Mouse (Mus musculus): ENCODE measurements around the gene Adcy6. TPM values are rescaled to one million over a fixed set of nuclear protein-coding genes. Genes with fewer than 3 reads are reported as not detected.
"Not testable (repeated sequence)": the region's sequence is repeated elsewhere in the genome, so short reads cannot be mapped to it uniquely, and the experiment has no call there.

The Adcy6 gene
- total RNA-seq, 1 experiment: 15.3 TPM

DNA sequence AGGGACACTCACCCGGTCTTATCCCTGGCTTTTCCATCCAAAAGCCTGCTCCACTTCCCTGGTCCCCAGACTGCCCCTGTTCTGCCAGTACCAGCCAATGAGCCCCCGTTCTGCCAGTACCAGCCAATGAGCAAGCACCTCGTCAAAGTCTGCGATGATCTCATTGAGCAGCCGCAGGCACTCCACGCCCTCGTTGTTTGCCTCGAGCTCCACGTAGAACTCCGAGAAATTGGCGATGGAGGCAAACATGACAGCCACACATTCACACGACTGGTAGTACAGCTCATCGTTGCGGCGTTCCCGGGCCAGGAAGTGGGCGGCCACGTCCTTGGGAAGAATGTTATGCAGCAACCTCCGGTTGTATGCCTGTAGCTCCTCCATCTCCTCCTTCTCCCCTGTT, 15.7 kb downstream of the Adcy6 start:
- TF ChIP-seq HCFC1 (IDR thresholded peaks at IDR 0.05; ENCODE audit: borderline replicate concordance, insufficient read depth, low read length) (no peak), ZNF384 (IDR thresholded peaks at IDR 0.05; ENCODE audit: low read depth, low read length) (no peak), ZC3H11A (IDR thresholded peaks at IDR 0.05; ENCODE audit: borderline replicate concordance, low read depth, low read length) (no peak), CHD2 (IDR thresholded peaks at IDR 0.05; ENCODE audit: low read depth, low read length) (no peak), MAFK (IDR thresholded peaks at IDR 0.05; ENCODE audit: insufficient read depth, low read depth, low read length) (no peak)
- in situ Hi-C loops (cut with MboI; ENCODE audit: low sequenced_read_pairs in 2 of 2, unreplicated experiment in 2 of 2): no loop called here
- no peaks in the 10 kb centered on the region for H3K9me3 ChIP-seq (ENCODE audit: control insufficient read depth, insufficient read depth, low read depth, low read length)
- H3K9ac ChIP-seq (ENCODE audit: insufficient read depth, low read depth, low read length, poor library complexity, severe bottlenecking): peak overlapping the region; percentile 45; the same call in 1 of the 2 replicates
- peak; percentile 52 for DNase-seq (ENCODE audit: low read depth, low spot score)
- peaks cover 3% of the 10 kb centered on the region; the same call in 1 of the 2 replicates for H3K36me3 ChIP-seq (ENCODE audit: control insufficient read depth, insufficient read depth, low read length, poor library complexity, severe bottlenecking)
- peaks cover 0 to 21% of the 10 kb centered on the region in 2 experiments; a peak in 2 of 4 replicates for H3K4me1 ChIP-seq (ENCODE audit: control insufficient read depth in 2 of 2, insufficient read depth in 2 of 2, low read length in 2 of 2, poor library complexity in 1 of 2)
- H3K27ac ChIP-seq (ENCODE audit: insufficient read depth, low read depth, low read length, poor library complexity, severe bottlenecking): no peak overlapping the region
- peak overlapping the region; percentile 5 to 50; a peak in 2 of 4 replicates for H3K4me3 ChIP-seq (ENCODE audit: insufficient read depth in 1 of 2, low read depth in 1 of 2, low read length in 2 of 2, poor library complexity in 1 of 2, severe bottlenecking in 1 of 2)

DNA sequence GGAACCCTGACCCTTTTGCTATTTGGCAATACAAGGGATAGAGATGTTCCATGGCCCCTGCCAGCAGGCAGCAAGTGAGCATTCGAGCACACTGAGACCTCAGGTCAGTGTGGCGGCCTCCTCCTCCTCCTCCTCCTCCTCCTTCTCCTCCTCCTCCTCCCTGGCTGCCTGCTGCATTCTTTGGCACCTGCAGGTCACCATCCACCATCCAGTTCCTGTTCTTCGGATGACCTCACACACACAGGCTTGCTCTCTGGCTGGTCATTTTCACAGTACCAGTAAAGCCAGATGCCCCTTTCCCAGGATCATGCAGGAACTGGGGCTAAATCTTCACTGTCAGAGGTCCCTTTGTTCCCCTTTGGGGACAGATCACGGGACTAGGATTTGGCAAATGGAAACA, 18.5 kb downstream of the Adcy6 start:
- in situ Hi-C loops (cut with MboI; ENCODE audit: low sequenced_read_pairs in 2 of 2, unreplicated experiment in 2 of 2): no loop called here
- H3K36me3 ChIP-seq (ENCODE audit: control insufficient read depth, insufficient read depth, low read length, poor library complexity, severe bottlenecking): peaks cover 3% of the 10 kb centered on the region; the same call in 1 of the 2 replicates
- H3K4me3 ChIP-seq (ENCODE audit: insufficient read depth in 1 of 2, low read depth in 1 of 2, low read length in 2 of 2, poor library complexity in 1 of 2, severe bottlenecking in 1 of 2): no peak overlapping the region
- DNase-seq (ENCODE audit: low read depth, low spot score): no peak
- H3K9me3 ChIP-seq (ENCODE audit: control insufficient read depth, insufficient read depth, low read depth, low read length): no peaks in the 10 kb centered on the region
- TF ChIP-seq ZNF384 (IDR thresholded peaks at IDR 0.05; ENCODE audit: low read depth, low read length) (no peak), HCFC1 (IDR thresholded peaks at IDR 0.05; ENCODE audit: borderline replicate concordance, insufficient read depth, low read length) (no peak), CHD2 (IDR thresholded peaks at IDR 0.05; ENCODE audit: low read depth, low read length) (no peak), ZC3H11A (IDR thresholded peaks at IDR 0.05; ENCODE audit: borderline replicate concordance, low read depth, low read length) (no peak), MAFK (IDR thresholded peaks at IDR 0.05; ENCODE audit: insufficient read depth, low read depth, low read length) (no peak)
- peaks cover 0 to 15% of the 10 kb centered on the region in 2 experiments; a peak in 2 of 4 replicates for H3K4me1 ChIP-seq (ENCODE audit: control insufficient read depth in 2 of 2, insufficient read depth in 2 of 2, low read length in 2 of 2, poor library complexity in 1 of 2)
- H3K9ac ChIP-seq (ENCODE audit: insufficient read depth, low read depth, low read length, poor library complexity, severe bottlenecking): no peak overlapping the region
- no peak overlapping the region for H3K27ac ChIP-seq (ENCODE audit: insufficient read depth, low read depth, low read length, poor library complexity, severe bottlenecking)

- H3K27ac ChIP-seq (ENCODE audit: insufficient read depth, low read depth, low read length, poor library complexity, severe bottlenecking): no peak overlapping the region
- peaks cover 6 to 14% of the 10 kb centered on the region in 2 experiments for H3K4me1 ChIP-seq (ENCODE audit: control insufficient read depth in 2 of 2, insufficient read depth in 2 of 2, low read length in 2 of 2, poor library complexity in 1 of 2)
- H3K4me3 ChIP-seq (ENCODE audit: insufficient read depth in 1 of 2, low read depth in 1 of 2, low read length in 2 of 2, poor library complexity in 1 of 2, severe bottlenecking in 1 of 2): no peak overlapping the region
- no peak overlapping the region for H3K9ac ChIP-seq (ENCODE audit: insufficient read depth, low read depth, low read length, poor library complexity, severe bottlenecking)
- no peak for TF ChIP-seq ZNF384 (IDR thresholded peaks at IDR 0.05; ENCODE audit: low read depth, low read length)
- no peak for TF ChIP-seq HCFC1 (IDR thresholded peaks at IDR 0.05; ENCODE audit: borderline replicate concordance, insufficient read depth, low read length)
- no peak for TF ChIP-seq MAFK (IDR thresholded peaks at IDR 0.05; ENCODE audit: insufficient read depth, low read depth, low read length)
- no peak for TF ChIP-seq ZC3H11A (IDR thresholded peaks at IDR 0.05; ENCODE audit: borderline replicate concordance, low read depth, low read length)
- no peak for TF ChIP-seq CHD2 (IDR thresholded peaks at IDR 0.05; ENCODE audit: low read depth, low read length)
- H3K36me3 ChIP-seq (ENCODE audit: control insufficient read depth, insufficient read depth, low read length, poor library complexity, severe bottlenecking): no peaks in the 10 kb centered on the region; the same call in 1 of the 2 replicates
- DNase-seq (ENCODE audit: low read depth, low spot score): no peak
- H3K9me3 ChIP-seq (ENCODE audit: control insufficient read depth, insufficient read depth, low read depth, low read length): no peaks in the 10 kb centered on the region
- in situ Hi-C loops (cut with MboI; ENCODE audit: low sequenced_read_pairs in 2 of 2, unreplicated experiment in 2 of 2): no loop called here
These were observed 20.1 kb downstream of the Adcy6 start for GRCm38 (mm10) chr15:98589640-98590336.

DNA sequence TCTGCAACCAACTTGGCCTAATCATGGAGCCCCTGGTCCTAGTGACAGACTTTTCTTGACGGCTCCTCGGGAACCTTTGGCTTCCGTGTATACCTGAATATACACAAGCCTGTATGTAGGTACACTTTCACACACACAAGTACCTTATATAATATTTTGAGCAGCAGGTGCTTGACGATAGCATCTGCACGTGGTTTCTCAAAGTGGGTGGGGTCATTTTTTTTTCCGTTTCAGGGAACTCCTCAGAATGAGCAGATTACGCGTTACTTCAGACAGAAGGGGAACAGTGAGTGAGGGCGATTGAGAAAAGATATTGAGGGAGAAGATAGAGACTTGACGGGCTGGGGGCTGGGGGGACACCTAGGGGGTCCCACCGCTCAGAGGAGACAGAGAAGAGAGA, 22.1 kb downstream of the Adcy6 start:
- in situ Hi-C loops (cut with MboI; ENCODE audit: low sequenced_read_pairs in 2 of 2, unreplicated experiment in 2 of 2): no loop called here
- no peak overlapping the region for H3K9ac ChIP-seq (ENCODE audit: insufficient read depth, low read depth, low read length, poor library complexity, severe bottlenecking)
- peaks cover 6 to 7% of the 10 kb centered on the region in 2 experiments; a peak in 3 of 4 replicates for H3K4me1 ChIP-seq (ENCODE audit: control insufficient read depth in 2 of 2, insufficient read depth in 2 of 2, low read length in 2 of 2, poor library complexity in 1 of 2)
- no peak for DNase-seq (ENCODE audit: low read depth, low spot score)
- H3K9me3 ChIP-seq (ENCODE audit: control insufficient read depth, insufficient read depth, low read depth, low read length): no peaks in the 10 kb centered on the region
- no peak overlapping the region for H3K27ac ChIP-seq (ENCODE audit: insufficient read depth, low read depth, low read length, poor library complexity, severe bottlenecking)
- no peak for TF ChIP-seq ZNF384 (IDR thresholded peaks at IDR 0.05; ENCODE audit: low read depth, low read length)
- no peak for TF ChIP-seq ZC3H11A (IDR thresholded peaks at IDR 0.05; ENCODE audit: borderline replicate concordance, low read depth, low read length)
- TF ChIP-seq CHD2 (IDR thresholded peaks at IDR 0.05; ENCODE audit: low read depth, low read length): no peak
- no peak for TF ChIP-seq MAFK (IDR thresholded peaks at IDR 0.05; ENCODE audit: insufficient read depth, low read depth, low read length)
- no peak for TF ChIP-seq HCFC1 (IDR thresholded peaks at IDR 0.05; ENCODE audit: borderline replicate concordance, insufficient read depth, low read length)
- H3K4me3 ChIP-seq (ENCODE audit: insufficient read depth in 1 of 2, low read depth in 1 of 2, low read length in 2 of 2, poor library complexity in 1 of 2, severe bottlenecking in 1 of 2): no peak overlapping the region
- no peaks in the 10 kb centered on the region for H3K36me3 ChIP-seq (ENCODE audit: control insufficient read depth, insufficient read depth, low read length, poor library complexity, severe bottlenecking)

DNA sequence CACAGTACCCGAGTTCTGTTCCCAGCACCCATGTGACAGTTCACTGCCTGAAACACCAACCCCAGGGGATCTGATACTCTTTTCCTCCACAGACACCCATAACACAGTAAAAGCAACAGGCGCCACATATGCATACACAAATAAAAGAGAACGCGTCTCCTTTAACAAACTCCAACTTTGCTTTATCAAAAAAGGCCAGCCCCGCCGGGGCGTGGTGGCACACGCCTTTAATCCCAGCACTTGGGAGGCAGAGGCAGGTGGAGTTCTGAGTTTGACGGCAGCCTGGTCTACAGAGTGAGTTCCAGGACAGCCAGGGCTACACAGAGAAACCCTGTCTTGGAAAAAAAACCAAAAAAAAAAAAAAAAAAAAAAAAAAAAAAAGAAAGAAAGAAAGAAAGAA, 23.7 kb downstream of the Adcy6 start:
- H3K4me3 ChIP-seq (ENCODE audit: insufficient read depth in 1 of 2, low read depth in 1 of 2, low read length in 2 of 2, poor library complexity in 1 of 2, severe bottlenecking in 1 of 2); DNase-seq (ENCODE audit: low read depth, low spot score); H3K36me3 ChIP-seq (ENCODE audit: control insufficient read depth, insufficient read depth, low read length, poor library complexity, severe bottlenecking); H3K9me3 ChIP-seq (ENCODE audit: control insufficient read depth, insufficient read depth, low read depth, low read length); in situ Hi-C loops (cut with MboI; ENCODE audit: low sequenced_read_pairs in 2 of 2, unreplicated experiment in 2 of 2); H3K4me1 ChIP-seq (ENCODE audit: control insufficient read depth in 2 of 2, insufficient read depth in 2 of 2, low read length in 2 of 2, poor library complexity in 1 of 2); H3K9ac ChIP-seq (ENCODE audit: insufficient read depth, low read depth, low read length, poor library complexity, severe bottlenecking): not testable (repeated sequence)
- peak overlapping the region; percentile 16 for H3K27ac ChIP-seq (ENCODE audit: insufficient read depth, low read depth, low read length, poor library complexity, severe bottlenecking)
